Mouse (Mus musculus): ENCODE measurements around the gene Donson.

DNA sequence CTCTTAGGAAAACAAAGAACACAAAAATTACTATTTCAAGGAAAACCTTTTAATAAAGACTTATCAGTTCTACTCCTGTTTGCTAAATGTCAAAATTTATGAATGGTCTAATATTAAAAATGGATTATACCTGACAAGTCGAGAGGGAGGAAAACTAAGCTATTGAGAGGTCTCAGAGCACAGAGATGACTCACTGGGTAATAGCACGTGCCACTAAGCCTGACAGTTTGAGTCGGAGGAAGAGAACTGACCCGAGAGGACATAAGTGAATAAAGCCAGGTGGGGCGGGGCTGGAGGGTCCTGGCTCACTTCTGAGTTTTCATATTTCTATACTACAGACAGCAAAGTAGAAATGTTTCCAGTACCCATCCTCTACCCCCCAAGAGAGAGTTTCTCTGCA lies 2.2 kb downstream of the Donson start:
- no peak for TF ChIP-seq CTCF (IDR thresholded peaks at IDR 0.05; ENCODE audit: insufficient read depth, low read length)
- TF ChIP-seq POLR2A (IDR thresholded peaks at IDR 0.05; ENCODE audit: borderline replicate concordance, extremely low read depth, low read depth, low read length), result no peak
